Mouse (Mus musculus): ENCODE measurements around the gene Nebl.

DNA sequence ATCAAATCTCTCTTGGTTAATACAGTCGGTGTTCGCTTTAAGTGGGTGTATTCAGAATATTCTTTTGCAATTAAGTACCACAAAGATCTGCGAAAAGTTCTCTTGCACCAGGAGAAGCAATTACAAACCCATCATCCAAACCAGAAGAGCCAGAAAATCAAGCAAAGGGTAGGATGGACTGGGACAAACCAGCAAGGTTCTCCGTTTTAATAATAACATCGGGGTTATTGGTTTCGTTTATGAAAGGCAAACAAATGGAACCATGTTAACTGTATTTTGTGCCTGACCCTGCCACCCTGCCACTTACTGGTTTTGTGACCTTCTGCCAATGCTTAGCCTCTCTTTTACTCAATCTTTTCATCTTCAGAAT is 552 bp upstream of the Nebl start:
- TF ChIP-seq CTCF (IDR thresholded peaks at IDR 0.05; ENCODE audit: control insufficient read depth, insufficient read depth, insufficient replicate concordance, low read depth, low read length) = no peak
- TF ChIP-seq POLR2A (IDR thresholded peaks at IDR 0.05; ENCODE audit: control insufficient read depth, low read depth, low read length) = no peak
